Mouse (Mus musculus) embryo, embryonic 11.5 days (tissue): ENCODE measurements around the gene Gpr153.

Experiments
- DNase-seq: peaks from one replicate; pipeline ENCODE4 v3.0.0-alpha.2; 2012; ENCODE audit warnings: low read depth, low spot score

Gene Gpr153

DNA sequence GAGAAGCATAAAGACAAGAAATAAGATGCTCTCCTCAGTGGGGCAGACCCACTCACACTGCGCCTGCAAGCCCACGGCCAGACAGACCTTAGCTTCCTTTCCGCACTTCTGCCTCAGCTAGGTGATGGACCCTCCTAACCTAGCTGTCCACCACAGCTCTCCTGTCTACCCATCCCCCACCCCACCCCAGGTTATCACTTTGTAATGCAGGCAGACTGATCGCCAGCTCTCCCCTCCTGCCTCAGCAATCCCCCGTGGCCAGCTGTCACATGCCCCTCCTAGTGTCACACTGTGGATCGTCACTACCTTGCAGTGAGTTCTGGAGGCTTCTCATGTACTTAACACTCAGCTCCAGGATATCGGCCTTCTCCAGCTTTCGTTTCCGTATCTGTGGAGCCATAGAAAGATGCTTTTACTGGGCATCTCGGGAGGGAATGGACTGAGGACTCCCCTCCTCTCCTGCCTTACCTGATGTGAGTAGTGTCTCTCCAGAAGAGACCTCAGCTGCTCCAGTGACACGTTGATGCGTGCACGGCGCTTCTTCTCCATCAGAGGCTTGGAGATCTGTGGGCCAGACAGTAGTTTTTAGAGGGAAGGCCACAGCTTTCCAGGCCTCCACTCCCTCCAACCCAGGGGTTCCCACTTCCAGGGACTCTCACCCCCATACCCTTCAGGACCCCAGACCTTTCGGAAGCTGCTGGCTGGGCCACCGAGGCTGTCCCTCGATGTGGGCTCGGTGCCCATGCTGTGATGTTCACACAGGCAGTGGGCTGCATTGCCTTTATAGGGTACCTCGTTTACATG is 13.5 kb downstream of the Gpr153 start:
- no peak for DNase-seq

DNA sequence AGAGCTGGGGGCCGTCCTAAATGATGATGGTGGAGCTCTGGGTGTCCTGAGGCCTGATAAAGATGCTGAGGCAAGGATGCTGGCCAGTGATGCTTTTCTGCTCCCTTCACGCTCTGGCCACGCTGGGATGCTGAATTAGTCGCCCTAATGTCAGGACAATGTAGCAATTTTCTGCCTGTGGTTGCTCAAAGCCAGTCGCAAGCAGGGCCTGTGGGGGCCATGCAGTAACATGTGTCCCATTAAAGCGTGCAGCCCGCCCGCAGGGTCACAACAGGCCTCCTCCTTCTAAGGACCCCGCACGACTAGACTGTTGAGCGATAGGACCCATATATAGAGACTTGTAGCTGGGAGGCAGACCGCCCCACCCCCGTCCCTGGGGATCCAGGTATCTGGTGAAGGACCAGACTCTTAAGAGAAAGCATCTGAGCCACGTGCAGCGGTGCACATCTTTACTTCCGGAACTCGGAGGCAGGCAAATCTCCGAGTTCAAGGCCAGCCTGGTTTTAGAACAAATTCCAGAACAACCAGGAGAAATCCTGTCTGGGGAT is 14.4 kb downstream of the Gpr153 start:
- no peak for DNase-seq

DNA sequence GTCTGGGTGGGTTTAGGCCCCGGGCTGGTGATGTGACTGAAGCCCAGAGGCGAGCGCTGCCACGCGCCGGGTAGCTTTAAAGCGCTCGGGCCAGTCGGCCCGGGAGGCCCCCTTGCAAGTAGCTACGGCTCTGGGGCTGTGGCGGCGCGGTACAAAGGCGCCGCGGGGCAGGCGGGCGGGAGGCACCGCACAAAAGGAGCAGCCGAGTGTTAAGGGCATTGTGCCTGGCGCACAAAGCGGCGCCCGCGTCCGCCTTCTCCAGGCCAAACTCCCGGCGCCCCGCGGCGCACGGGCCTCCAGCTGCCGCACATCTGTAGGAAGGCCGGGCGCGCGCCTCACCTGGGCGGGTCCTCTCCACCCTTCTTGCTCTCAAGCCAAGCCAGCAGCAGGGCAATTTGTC is 16.4 kb downstream of the Gpr153 start:
- no peak for DNase-seq

DNA sequence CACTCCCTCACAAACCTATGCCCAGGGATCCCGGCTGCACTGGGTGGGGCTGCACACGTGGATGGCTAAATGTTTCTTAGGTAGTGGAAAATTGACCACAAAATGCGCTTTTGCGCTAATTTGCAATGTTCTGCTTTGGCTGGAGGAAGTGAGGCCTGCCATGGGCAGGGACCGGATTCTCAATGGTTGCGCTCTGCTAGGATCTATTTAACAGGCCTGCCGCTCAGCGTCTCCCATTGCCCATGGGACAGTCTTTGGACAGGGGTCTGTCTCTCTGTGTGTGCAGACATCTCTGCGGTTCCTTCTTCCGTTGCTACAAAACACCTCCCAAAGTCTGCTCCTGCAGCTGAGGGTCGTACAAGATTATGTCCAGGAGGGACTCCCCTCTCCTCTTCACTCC is 17.0 kb downstream of the Gpr153 start:
- no peak for DNase-seq

DNA sequence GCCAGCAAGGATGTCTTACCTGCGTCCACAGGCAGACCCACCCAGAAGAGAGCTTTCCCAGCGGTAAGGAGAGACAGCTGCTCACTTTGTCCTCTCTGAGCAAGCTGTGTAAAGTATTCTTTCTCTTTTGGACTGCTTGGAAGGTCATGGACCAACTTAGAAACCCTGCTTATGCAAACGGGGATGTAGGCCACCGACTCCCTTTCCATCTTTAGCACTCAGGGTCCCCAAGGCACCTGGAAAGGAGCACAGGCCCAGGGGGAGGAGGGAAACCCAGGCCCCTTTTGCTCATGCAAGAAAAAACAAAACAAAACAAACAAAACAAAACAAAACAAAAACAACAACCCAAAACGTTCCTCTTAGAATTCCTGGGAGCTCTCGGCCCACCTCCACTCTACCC is 17.5 kb downstream of the Gpr153 start, which contains the start of gene Hes3:
Gene Hes3 (minus strand): TSS at position 101 of the 400 bp plus-strand sequence.
- DNase-seq, result no peak

DNA sequence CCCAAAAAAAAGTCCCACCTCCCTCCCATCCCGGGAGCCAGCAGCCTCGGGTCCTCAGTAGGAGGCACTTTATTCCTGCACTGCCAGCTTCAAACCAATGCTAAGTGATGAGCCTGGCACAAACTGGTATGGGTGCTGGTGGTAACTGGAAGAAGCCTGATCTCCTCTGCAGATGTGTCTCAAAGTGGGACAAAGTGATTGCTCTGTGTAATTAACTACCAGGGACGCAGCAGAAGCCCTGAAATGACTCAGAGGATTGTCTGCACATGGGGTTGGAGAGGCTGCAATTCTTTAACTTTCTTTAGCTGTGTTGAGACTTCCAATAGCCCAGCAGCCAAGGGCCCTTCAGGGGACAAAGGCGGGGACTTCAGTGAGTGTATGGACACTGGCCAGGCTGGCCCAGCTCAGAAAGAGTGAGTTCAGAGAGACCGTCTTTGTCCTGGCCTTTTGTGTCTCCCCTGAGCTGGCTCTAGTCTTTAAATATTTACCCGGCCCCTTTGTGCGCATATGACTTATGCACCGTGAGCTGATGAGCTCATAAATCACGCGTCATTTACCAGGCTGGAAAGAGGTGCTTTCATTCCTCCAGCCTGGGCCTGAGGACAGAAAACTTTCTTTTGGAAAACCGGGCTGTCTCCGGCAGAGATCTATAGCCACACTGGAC is 18.2 kb downstream of the Gpr153 start:
- DNase-seq, result no peak

DNA sequence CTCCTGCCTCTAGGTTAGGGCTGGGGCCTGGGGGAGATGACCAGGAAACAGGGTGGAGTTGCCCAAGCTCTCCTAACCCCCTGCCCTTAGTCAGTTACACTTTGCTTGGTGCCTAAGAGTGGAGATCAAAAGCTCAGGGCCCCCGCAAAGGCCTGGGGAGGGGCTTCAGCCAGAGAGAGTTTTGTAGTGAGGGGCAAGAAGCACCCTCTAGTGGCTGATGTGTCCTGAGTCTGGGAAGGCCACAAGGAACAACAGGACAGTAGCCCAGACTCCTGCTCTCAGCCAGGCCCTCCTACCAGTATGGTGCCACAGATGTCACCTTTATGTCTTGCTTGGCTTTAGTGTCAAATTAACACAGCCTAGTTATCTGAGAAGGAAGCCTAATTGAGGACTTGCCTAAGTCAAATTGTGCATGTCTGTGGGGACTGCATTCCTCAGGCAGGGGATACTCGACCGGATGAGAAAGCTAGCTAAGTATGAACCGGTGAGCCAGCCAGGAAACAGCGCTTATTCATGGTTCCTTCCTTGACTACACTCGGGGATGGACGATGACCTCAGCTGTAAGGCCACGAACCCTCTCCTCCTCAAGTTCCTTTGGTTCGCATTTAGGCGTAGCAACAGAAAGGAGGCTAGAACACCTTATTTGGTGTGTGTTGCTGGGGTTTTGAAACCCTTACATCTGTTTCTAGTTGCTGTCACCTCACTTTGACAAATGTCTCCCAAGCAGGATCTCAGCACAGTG is 20.3 kb downstream of the Gpr153 start:
- no peak for DNase-seq

DNA sequence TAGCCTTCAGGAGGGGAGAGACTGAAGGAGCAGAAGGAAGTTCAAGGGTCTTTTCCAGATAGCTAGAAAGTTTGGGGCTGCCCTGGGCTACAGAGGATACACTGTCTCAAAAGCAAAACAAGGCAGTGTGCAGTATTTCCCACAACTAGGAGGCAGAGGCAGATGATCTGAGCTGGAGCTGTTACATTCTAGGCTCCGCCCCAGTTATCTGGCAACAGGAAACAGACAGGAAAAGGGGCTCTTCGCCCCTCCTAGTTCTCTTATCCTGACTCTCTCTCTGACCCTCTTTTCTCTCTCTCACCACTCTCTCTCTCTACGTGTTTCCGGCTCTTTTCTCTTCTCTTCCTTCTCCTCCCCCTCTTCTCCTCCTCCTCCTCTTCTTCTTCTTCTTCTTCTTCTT is 21.9 kb downstream of the Gpr153 start:
- no peak for DNase-seq

DNA sequence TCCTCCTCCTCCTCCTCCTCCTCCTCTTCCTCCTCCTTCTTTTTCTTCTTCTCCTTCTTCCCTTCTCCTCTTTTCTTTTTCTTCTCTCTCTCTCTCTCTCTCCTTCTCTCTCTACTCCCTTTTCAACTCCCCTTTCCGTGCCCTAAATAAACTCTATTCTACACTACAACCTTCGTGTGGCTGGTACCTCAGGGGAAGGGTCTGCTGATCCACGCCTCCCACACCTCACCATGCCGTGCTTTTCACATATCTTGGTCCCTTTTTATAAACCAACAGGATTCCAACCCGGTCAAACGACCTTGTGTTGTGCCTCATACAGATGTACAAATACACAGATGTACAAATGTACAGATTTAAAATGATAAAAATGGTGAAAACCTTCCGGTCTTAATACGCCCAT is 22.3 kb downstream of the Gpr153 start:
- no peak for DNase-seq

DNA sequence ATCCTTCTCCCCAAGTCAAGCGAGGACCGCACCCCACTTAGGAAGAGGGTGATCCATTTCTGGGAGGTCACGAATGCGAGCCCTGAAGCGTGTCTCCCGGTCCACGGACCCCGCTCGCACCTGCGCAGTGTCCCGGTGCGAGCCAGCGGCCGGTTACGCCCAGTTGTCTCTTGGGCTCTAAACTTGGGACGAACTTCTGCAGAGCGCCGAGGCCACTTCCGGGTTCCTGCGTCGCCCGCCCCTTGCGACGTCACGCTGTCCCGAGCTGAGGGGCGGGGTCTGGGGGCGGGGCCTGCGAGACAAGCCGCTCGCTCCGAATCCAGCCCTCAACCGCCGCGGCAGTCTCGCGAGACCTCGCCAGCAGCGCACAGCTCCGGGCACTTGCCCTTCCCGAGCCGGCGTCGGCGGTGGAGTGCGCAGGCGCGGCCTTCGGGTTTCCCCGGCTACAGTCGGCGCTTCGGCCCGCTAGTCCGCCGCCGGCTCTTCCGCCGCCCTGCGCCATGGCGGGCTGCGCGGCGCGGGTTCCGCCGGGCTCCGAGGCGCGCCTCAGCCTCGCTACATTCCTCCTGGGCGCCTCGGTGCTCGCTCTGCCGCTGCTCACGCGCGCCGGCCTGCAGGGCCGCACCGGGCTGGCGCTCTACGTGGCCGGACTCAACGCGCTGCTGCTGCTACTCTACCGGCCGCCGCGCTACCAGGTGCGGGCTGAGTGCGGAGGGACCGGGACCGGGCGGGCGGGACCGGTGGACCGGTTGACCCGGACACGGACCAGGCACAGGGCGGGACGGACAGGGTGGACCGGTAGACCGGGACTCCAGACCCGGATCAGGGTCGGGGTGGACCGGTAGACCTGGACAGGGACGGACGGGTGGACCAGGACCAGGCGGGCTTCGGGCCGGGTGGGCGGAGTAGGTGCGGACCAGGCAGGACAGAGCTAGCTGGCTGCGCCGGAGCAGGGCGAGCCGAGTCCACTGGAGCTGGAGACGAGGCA is 23.1 kb downstream of the Gpr153 start, which contains the start of gene Icmt:
Gene Icmt (plus strand): TSS at position 354 of the 988 bp plus-strand sequence.
- peak; percentile 98 for DNase-seq

DNA sequence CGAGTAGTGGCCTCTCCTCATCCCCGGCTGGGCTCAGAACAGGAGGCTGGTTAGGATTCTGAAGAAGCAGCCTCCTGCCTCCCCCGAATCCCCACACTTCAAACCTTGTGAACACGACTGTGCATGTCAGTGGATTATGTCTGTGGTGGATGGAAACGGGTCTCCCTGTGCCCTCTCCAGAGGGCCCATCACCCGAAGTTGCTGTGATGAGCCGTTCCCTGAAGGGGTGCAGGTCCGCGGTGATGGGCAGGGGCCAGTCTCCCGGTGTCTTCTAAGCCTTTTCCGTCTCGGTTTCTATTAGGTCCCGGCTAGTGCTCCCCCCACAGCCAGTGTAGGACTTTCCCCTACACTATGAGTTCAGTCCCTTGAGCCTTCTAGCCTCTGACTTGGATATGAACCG is 24.8 kb downstream of the Gpr153 start:
- no peak for DNase-seq

DNA sequence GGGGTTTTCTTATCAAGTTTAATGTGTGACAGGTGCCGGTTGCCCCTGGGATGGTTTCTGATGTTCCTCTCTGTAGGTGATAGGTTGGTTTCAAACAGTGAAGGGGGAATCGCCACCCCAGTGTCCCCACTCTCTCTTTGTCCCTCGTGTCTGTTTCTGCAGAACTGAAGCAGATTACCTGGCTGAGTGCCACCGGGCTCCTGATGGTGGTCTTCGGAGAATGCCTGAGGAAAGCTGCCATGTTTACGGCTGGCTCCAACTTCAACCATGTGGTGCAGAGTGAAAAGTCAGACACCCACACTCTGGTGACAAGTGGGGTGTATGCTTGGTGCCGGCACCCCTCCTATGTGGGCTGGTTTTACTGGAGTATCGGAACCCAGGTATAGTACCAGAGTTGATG is 26.3 kb downstream of the Gpr153 start:
- DNase-seq, result no peak

DNA sequence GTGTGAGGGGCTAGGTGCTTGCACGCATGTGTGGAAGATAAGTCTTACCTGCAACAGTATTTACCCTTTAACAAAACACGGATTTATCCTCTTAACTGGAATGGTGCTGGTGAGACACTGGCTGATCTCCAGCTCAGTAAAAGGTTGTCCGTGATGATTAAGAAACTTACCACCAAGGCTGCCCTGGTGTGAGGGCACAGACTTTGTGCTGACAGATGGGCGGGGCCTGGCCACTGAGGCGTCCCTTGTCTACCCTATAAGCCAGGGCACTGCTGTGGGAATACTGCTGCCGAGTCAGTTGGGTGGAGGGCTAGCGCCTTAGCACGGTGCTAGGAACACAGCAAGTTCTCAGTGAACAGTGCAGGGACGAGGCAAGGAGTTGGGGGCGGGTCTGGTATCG is 28.0 kb downstream of the Gpr153 start:
- no peak for DNase-seq

DNA sequence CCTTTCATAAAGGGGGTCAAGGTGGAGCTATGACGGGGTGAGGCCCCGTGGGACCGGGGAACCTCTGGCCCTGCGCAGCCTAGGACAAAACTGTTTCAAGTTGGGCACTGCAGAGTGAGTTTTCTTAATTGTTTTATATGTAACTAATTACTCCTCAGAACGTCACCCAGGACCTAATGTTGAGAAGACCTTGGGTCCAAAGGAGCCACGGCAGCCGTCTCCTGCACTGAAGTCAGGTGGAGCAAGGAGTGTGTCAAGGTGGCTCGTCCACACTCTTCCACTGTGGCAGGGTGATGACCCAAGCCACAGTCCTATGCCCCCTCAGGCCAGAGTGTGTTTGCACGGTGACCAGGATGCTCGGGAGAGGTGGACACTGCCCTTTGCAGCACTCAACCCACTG is 29.1 kb downstream of the Gpr153 start:
- DNase-seq, result no peak

DNA sequence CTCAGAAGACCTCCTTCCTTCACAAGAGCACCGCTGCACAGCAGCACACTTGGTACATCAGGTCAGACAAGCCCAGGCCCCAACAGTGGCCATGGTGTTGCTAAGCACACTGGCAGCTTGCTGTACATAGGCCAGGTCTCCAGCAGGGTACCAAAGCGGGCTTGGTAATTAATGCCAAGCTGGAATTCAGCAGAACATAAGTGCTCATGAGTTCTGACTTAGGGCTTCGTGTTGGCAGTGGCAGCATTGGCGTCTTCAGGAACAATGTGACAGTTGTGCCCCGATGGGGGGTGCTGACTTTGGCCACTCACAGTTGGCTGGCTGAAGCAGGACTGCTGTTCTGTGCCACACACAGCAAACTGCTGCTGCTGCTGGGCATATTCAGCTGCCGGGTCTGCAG is 30.7 kb downstream of the Gpr153 start:
- no peak for DNase-seq

DNA sequence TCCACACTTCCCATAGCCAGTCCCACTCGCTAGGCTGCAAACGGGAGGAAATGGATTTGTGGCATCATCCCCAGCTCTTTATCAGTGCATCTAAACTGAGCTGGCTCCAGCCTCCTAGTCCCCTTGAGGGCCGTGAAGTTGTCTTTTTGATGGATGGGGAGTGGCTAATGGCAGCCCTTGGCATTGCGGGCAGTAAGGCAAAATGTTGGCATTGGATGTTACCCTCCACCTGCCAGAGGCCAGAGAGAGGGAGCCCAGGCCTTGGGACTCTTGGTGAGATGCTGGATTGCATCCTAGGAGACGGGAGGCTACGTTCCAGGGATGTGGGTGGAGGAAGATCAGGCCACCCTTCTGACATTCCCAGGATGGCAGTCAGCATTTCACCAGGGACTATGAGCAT is 32.0 kb downstream of the Gpr153 start:
- no peak for DNase-seq

DNA sequence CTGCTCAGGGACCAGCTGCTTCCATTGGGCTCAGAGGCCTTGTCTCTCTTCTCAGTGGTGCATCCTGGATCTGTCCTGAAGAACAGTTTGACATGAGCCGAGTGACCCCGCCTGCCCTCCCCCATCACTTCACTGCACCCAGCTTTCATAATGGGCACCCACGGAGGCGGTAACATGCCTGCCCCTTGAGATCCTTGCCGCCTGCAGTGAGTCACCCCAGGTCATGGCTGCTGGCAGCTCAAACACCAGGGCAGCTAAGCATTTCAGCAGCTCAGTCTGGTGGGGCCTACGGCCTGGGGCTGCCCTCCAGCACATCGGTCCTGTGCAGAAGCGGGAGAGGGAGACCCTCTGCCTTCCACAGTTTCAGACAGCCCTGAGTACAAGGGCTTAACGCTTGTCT is 33.5 kb downstream of the Gpr153 start:
- no peak for DNase-seq

DNA sequence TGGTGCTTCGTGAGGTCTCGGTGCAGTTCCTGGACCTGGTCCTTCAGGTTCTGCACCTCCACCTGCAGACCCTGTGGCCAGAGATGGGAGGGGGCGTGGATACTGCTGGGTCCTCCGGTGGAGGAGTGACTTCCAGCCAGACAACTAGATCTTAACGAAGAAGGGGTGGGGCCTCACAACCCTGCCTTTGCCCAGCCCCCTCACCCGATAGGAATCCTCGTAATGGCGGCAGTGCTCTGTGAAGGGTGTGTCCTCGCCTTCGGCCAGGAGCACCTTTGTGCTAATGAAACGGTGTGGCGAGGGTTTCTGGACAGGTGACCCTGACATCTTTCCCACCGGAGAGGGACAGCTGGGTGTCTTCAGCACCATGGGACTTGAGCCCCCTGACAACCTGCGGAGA is 38.2 kb downstream of the Gpr153 start:
- no peak for DNase-seq

DNA sequence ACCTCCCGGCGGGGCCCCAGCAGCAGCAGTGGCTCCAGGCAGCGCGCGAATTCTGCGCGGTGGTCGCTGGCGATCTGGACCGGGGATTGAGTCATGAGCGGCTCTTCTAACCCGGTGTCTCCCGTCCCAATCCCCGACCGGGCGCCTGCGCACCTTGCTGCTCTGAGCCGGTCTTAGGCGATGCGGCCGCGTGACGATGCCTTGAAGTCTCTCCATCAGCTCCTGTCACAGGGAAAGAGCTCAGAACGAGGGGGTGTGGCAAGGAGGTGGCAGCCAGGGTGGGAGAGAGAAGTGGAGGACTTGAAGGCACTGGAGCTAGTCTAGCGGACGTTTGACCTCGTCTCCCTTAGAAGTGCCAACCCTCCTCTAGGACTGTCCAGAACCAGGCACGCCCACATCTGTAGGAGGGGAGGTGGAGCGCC is 39.2 kb downstream of the Gpr153 start:
- no peak for DNase-seq

DNA sequence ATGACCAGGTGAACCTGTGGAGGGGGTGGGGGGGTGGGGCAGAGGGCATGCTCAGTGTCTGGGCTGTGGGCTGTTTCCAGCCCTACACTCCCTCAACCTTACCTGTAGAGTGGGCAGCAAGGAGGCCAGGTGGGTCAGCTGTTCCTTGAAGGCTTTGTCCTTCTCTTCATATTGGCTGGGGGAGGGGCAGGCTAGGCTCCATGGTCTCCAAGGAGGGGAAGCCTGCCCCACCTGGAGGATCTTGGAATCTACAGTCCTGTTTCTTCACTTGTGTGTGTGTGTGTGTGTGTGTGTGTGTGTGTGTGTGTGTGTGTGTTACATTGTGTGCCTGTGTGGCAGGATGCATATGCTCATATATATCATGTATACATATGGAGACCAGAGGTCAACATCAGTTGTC is 39.9 kb downstream of the Gpr153 start:
- DNase-seq, result no peak
